Mouse (Mus musculus) lung, adult 2 months (tissue): ENCODE data around the gene Gm17949. TPM values are rescaled to one million over a fixed set of nuclear protein-coding genes. Genes with fewer than 3 reads are reported as not detected.
"Not testable (repeated sequence)": the region's sequence is repeated elsewhere in the genome, so short reads cannot be mapped to it uniquely, and the experiment has no call there.

Experiments used
- DNase-seq: peaks from one replicate; pipeline ENCODE4 v3.0.0; 2022
- H3K4me1 ChIP-seq: fragments of 200-500 bp; 2 replicates; pipeline ENCODE4 v1.6.1; 2011; ENCODE audit warnings: low read length; ENCODE audit not compliant: control insufficient read depth, insufficient read depth
- H3K4me3 ChIP-seq: fragments of 200-500 bp; replicated peaks from 2 replicates; pipeline ENCODE3; 2011; ENCODE audit warnings: low read depth, mild to moderate bottlenecking, control low read depth, low read length; ENCODE audit errors: extremely low read depth
- CTCF ChIP-seq: fragments of 200-500 bp; IDR thresholded peaks from 2 replicates; pipeline ENCODE4 v1.5.1; 2011; ENCODE audit warnings: mild to moderate bottlenecking, low read length, control low read depth; ENCODE audit not compliant: insufficient read depth
- POLR2A ChIP-seq: fragments of 200-500 bp; IDR thresholded peaks from 2 replicates; pipeline ENCODE4 v1.6.1; 2011; ENCODE audit warnings: low read depth, mild to moderate bottlenecking, control low read depth, low read length, borderline replicate concordance; ENCODE audit errors: extremely low read depth
- WGBS: fragments of 180-500 bp; shearing (Covaris S2); methylation state at CpG from one replicate; pipeline ENCODE4 v1.1.7; 2018; 5-methylcytosine and 5-hydroxymethylcytosine counted together
- polyA plus RNA-seq: library from polyadenylated mRNA; depleted of rRNA; stranded (reverse); fragments of >200 nt; gene quantifications from 2 replicates; pipeline ENCODE4 v1.2.3, GENCODE M21; 2012

Gene Gm17949
- polyA plus RNA-seq, 1 experiment: 0.13 TPM

DNA sequence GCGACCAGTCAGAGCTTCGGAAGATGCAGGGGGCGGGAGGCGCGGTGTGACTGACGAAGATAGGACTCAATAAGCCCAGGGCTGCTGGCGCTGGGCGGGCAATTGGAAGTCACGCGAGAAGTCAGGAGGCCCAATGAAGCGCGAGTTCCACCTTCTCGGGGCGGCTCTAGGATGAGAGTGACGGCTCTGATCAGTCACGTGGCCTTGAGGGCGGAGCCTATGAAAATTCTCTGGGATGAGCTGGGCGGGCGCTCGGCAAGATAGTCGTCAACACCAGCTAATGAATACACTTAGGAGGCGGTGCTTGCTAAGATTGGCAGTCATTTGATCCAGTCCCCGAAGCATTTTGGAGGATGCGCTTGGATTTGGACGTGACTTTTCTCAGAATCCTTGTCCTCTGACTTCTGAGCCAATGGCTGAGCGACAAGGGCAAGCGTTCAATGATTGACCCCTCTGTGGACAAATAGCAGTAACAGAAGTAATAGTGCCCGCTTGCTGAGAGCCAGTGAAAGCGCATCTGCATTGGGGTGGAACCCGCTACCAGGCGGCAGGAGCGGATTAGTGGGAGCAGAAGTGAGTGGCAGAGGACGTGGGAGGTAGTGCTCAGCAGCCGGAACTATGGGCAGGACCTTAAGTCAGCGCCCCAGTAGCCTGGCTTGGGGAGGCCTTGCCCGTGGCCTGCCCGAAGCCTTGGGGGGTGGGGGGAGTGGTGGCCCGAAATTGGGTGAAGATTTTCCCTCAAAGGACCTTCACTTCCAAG is 20.6 kb downstream of the Gm17949 start:
- WGBS: under 1% methylated on average over 38 of the region's 38 CpGs
- Histone ChIP-seq H3K4me3 (peak overlapping the region; percentile 34), H3K4me1 (peaks cover 9% of the 10 kb centered on the region; the same call in 1 of the 2 replicates)
- peak; percentile 99 for DNase-seq
- TF ChIP-seq POLR2A (peak; percentile 96; the same call in 1 of the 2 replicates), CTCF (no peak)

DNA sequence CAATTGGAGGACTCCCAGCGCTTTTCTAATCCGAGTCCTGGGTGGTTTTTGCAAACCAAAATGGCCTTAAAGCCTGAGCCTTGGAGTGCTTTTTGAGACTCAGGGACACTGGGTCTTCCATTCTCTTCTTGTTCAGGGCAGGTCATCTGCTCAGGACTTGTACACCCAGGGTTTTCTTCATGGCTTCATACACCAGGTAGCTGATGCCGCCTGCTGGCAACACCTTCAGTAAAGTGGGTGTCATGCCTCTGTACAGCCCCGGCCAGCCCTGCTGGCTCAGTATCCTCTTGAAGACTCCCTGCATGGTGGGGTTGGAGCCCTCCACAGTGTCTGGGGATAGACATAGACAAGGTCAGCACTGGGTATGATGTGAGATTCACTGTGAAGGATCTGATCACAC is 21.6 kb downstream of the Gm17949 start:
- TF ChIP-seq CTCF (no peak), POLR2A (no peak)
- WGBS: 91% methylated on average over 4 of the region's 4 CpGs
- H3K4me3 ChIP-seq: no peak overlapping the region
- DNase-seq: no peak
- H3K4me1 ChIP-seq: peaks cover 9% of the 10 kb centered on the region; the same call in 1 of the 2 replicates

DNA sequence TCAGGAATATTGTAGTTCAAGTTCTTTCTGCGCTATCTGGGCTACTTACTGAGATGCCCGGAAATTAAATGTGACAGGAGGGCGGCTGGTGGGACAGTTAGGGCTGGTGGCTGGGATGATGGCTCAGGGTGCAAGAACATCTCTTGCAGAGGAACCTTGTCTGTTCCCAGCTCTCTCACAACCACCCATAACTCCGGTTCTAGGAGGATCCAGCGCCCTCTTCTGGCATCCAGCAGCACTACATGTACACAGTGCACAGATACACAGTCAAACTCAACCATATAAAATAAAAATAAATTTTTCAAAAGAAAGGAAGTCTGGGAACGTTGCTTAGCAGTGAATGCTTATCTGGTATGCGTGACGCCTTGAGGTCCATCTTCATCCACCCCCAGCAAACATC is 27.7 kb downstream of the Gm17949 start:
- WGBS: 41% methylated on average over 8 of the region's 8 CpGs

DNA sequence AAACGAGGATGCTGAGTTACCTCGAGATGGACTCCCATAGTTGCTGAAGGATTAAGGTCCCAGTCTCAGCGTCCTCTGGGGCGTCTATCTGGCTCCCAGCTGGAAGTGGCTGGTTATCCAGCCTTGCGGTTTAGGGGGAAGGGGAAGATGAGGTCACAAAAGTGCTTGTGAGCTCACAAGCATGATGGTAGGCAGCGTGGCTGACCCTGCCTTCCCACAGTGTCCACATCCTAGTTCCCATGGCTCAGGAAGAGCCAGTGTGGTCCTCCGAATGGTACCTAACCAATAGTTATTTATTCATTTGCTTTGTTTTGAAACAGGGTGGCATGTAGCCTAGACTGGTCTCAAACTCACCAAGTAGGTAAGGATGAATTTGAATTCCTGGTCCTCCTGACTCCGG is 30.3 kb downstream of the Gm17949 start, which contains the start of gene Slc25a41:
Slc25a41 (minus strand) TSS at position 101 of the 400 bp plus-strand sequence.
- no peak for DNase-seq
- no peak for TF ChIP-seq POLR2A
- no peak for TF ChIP-seq CTCF
- Histone ChIP-seq H3K4me1 (no peaks in the 10 kb centered on the region), H3K4me3 (no peak within 1 kb of the TSS)
- WGBS: 76% methylated on average over 8 of the region's 8 CpGs

More for the DNA sequence above, 27.7 kb downstream of the Gm17949 start:
- H3K4me1 ChIP-seq: no peaks in the 10 kb centered on the region
- H3K4me3 ChIP-seq: no peak overlapping the region
- TF ChIP-seq CTCF: no peak
- TF ChIP-seq POLR2A: no peak
- DNase-seq: no peak

DNA sequence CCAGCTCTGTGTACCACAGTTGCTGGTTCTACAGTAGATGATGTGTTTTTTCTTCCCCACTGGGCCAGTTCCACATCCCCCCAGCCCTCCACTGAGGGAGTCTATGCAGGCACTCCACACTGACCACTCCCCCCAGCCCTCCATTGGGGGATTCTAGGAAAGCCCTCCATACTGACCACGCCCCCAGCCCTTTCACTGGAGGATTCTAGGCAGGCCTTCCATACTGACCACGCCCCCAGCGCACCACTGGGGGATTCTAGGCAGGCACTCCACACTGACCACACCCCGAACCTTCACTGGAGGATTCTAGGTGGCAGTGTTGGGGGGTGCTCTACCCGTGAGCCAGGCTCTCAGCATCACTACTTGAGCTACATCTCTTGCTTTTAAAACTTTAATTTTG is 36.1 kb downstream of the Gm17949 start:
- H3K4me3 ChIP-seq: no peak overlapping the region
- DNase-seq: no peak
- TF ChIP-seq POLR2A: no peak
- TF ChIP-seq CTCF: no peak
- WGBS: 52% methylated on average over 5 of the region's 5 CpGs
- no peaks in the 10 kb centered on the region; the same call in 1 of the 2 replicates for H3K4me1 ChIP-seq

DNA sequence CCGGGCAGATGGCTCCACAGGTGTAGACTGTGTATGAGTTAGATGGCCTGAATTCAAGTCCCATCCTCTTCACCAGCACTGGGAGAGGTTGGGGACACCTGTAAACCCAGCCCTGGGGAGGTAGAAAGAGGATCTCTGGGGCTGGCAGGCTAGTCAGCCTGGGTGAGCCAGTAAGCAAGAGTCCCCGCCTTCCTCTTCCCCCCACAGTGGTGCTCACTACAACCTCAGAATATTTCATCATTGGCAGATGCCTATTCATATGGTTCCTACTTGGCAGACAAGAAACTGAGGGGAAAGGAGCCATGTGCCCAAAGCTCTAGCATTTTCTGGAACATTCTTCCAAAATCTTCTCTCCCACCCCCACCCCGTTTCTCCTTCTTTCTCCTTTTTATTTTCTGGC is 37.5 kb downstream of the Gm17949 start:
- no peak overlapping the region for H3K4me3 ChIP-seq
- no peaks in the 10 kb centered on the region; the same call in 1 of the 2 replicates for H3K4me1 ChIP-seq
- TF ChIP-seq POLR2A (no peak), CTCF (no peak)
- DNase-seq: no peak
- 96% methylated on average over 3 of the region's 3 CpGs for WGBS

DNA sequence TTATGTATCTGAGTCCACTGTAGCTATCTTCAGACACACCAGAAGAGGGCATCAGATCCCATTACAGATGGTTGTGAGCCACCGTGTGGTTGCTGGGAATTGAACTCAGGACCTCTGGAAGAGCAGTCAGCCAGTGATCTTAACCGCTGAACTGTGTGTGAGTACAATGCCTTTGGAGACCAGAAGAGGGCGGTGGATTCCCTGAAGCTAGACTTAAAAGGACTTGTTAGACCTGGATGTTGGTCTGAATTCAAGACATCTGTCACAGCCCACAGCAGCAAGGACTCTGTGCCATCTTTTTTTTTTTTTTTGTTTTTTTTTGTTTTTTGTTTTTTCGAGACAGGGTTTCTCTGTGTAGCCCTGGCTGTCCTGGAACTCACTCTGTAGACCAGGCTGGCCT is 40.4 kb downstream of the Gm17949 start:
- WGBS: 85% methylated on average over 4 of the region's 4 CpGs
- H3K4me1 ChIP-seq, DNase-seq, H3K4me3 ChIP-seq: not testable (repeated sequence)

DNA sequence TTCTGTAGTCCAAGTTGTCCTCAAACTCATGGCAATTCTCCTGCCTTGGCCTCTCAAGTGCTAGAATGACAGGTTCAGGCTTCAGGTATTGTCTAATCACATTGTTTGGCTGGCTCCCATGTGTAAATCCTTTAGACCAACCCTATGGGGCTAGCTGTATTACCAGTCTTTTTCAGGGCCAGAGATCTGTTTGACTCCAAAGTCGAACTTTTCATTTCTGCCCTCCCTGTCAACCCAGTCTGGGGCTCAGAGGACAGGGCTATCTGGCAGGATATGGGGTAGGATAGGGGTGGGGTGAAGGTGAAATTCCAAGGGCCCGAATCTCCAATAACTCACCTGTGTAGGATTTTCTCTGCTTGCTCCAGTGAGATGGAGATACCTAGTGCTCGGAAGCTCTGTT is 45.0 kb downstream of the Gm17949 start:
- no peak for DNase-seq
- H3K4me1 ChIP-seq: peaks cover 4% of the 10 kb centered on the region
- TF ChIP-seq CTCF (no peak), POLR2A (no peak)
- H3K4me3 ChIP-seq: no peak overlapping the region
- 80% methylated on average over 3 of the region's 3 CpGs for whole genome bisulfite sequencing

DNA sequence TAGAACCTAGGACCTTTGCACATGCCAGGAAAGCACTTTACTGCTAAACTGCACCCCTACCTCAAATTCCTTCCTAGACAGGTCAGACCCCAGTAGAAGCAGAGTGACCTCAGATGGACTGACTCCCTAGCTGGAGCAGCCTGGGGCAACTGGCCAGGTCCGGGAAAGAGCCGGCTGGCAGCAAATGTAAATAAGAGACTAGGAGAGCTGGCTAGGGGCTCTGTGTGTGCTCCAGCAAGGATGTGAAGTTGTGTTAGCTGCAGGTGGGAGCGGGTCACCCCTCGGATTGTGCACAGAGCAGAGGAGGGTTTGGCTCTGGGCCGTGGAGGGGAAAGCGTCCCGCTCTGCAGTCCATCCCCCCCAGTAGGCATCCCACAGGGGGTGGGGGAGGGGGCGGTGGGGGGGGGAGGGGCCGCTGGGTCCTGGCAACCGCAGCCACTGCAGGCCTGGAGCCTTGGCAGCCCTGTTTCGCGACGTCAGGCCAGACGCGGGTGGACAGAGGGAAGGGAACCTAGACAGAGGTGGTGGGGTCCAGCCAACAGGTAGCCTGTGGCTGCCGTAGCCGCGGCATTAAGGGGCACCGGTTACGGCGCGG is 47.7 kb downstream of the Gm17949 start, which contains the start of gene Crb3:
Crb3 (plus strand) TSS at position 215 of the 595 bp plus-strand sequence.
- Histone ChIP-seq H3K4me3 (peak within 1 kb of the TSS; percentile 78), H3K4me1 (peaks cover 4% of the 10 kb centered on the region)
- TF ChIP-seq CTCF: no peak
- no peak for TF ChIP-seq POLR2A
- peak; percentile 39 for DNase-seq
- WGBS: 7% methylated on average over 20 of the region's 22 CpGs
